Mouse (Mus musculus) frontal cortex, postnatal 36 days (tissue): ENCODE results near the gene Helz2.

Experiments
- DNase-seq, 2 experiments: peaks; one replicate each; pipeline ENCODE4 v3.0.0; 2022; ENCODE audit warnings: low spot score in 2 of 2

Helz2 gene

DNA sequence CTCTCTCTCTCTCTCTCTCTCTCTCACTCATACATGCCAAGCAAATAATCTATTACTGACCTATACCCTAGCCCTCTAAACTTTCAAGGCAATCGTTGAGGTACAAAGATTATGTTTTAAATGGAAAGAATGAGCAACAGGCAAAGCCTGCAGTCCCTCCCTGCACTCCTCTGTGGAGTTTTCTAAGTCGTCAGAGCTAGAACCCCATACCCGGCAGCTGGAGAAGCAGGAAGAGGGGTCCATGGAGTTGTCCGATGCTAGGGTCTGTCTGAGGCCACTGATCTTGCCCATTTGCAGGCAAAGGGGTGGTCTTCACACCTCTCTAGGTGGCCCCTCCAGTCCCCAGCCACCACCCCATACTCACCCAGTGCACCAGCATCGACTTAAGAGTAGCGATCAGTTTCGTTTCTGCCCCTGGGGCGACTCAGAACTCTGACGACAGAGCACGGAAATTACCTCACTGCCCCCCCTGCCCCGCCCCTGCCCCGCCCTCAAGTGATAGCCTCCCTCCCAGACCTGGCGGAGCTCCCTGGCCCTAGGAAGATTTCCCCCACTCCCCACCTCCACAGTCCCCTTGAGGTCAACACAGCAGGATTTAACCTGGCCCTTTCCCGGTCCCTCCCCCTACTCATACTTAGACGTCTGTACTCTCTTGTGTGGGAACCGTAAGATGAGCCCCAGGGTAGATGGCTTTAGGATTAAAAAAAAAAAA is at the start of gene Helz2:
Gene Helz2, minus strand, starts transcription at position 426 of the 712 bp plus-strand sequence.
- no peak for DNase-seq

DNA sequence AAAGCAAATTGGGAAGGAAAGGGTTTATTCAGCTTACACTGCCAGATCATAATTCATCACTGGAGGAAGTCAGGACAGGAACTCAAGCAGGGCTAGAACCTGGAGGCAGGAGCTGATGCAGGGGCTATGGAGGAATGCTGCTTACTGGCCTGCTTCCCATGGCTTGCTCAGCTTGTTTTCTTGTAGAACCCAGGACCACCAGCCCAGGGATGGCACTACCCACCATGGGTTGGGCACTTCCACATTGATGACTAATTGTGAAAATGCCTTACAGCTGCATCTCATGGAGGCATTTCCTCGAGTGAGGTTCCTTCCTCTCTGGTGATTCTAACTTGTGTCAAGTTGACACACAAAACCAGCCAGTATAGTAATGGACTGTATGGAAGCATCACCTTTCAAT is 49.1 kb upstream of the Helz2 start:
- DNase-seq: no peak

DNA sequence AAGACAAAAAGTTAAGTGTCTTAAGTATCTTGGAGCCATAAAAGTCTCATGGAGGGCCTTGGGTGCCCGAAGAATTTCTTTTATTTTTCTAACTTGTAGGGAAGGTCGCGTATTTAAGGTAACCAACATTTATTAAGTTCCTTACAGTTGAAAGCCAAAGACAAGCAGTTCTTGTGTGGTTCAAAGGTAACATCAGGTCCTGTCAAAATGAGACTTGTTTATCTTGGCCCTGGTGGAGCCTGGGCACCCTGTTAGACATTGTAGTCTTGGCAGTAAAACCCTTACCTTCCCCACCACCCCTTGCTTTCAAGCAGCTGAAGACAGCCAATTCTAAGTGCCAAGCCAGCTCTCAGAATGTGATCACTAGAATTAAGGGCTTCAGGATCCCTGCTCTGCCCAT is 46.9 kb upstream of the Helz2 start:
- DNase-seq: no peak

DNA sequence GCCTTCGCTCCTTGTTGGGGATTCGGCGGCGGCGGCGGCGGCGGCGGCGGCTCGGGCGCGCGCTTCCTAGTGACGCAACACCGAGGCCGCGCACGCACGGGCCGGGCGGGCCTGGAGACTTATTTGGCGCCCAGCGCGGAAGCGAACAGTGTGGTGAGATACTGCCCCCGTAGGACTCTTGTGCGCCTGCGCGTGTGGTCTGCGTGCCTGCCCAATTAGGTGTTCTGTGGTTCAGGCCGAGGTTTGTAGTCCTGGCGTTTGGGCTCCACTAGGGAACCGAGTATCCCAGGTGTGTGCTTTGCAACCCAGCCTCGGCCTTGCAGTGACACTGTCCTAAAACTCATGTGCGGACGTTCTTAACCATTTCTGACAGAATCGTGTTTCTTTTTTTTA is 46.1 kb upstream of the Helz2 start, which contains the start of gene Gmeb2:
Gene Gmeb2, minus strand, starts transcription at position 78 of the 393 bp plus-strand sequence.
- peak; percentile 92 to 96 for DNase-seq

DNA sequence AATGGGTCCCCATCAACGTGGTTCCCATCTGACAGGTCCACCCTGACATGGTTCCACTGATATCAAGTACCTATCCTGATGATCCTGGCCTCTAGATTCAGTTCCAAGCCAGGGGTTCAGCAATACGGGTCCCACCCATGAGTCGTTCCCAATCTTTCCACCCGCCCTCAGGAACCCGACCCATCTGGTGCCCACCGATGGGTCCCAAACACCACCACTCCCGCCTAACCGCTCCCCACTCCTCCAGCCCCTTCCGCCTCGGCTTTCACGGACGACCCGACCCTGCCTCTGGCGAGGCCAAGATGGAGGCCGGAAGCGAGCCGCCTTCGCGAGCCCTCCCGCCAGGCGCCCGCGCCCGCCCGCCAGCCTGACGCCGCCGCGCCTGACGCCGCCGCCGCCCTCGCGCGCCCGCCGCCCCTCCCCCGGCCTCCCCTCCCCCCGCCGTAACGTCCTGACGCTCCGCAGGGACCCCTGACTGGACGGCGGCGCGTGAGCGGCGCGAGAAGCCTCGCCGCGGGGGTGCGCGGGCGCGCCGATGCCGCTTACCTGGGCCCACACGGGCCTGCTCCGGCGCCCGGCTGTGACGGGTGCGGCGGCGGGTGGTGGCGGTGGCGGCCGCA is 45.6 kb upstream of the Helz2 start:
- peak; percentile 67 to 73 for DNase-seq

DNA sequence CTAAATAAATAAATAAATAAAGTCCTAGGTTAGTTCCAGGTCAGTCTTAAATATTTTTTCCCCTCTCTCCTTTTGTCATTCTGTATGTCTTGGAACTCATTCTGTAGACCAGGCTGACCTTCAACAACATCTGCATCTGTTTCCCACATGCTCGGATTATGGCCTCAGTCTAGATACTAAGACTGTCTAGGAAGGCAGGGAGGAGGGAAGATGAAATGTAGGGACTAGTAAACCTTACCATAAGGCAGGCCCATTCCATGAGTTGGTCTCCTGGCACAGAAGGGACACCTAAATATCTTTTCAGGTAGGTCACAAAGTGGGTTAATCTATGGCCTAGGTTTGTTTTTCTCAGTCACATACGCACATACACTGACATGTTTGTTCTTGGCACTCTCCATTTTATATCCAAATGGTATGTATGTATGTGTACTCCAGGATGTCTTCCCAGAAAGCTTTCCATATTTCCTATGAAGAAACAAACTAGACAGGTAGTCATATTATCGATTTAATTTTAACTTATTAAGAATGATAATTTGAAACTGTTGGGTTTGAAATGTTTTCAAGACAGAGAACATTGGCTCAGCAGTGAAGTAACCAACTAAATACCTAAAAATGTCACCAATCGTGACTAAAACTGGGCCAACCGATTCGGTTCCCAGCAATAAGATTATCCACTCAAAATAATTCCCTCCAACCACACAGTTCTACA is 45.0 kb upstream of the Helz2 start:
- no peak for DNase-seq

DNA sequence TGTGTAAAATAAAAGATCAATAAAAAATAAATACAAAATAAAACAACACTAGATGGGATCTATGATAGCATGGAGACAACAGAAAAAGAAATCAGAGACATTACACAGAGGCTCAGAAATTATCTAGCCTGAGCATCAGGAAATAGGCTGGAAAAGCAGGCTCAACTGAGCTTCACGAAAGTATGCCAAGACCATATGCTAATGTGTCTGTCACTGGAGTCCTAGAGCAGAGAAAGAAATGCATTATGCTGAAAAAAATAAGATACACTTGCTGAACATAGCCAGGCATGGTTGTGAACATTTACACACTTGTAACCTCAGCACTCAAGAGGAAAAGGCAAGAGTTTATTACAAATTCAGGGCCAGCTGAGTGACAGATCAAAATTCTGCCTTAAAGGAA is 38.1 kb upstream of the Helz2 start:
- no peak for DNase-seq

DNA sequence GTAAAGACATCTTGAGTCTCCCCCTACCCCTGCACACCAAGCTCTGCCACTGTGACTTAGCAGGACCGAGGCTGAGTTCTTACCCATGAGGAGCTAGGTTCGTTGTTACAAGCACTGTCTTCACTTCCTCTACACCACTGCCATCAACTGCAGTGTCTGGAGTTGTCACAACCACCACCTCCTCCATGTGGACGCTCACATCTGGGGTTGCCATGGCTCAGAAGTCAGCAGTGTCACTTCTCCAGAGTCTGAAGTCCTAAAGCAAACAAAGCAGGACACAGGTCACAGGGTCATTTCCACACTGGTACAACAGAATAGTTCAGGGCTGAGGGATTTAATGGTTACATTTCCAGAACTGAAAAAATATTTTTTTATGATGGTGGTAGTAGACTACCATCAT is 36.0 kb upstream of the Helz2 start:
- no peak for DNase-seq

DNA sequence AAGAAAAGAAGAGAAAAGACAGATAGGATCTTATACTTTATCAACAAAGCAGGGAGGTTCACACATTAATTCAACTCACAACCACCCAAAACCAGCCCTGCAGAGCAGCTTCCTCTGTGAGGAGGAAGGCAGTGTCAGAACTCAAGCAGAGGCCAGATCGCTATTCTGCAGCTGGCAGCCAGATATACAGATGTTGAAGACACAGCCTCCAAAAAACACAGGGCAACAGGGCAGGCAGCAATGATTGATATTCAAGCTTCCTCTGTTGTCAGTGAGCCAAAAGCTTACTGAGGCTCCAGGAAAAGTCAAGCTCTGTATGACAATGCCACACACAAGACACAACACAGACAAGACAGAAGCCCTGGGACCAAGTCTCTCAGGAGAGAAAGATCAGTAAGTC is 34.9 kb upstream of the Helz2 start:
- no peak for DNase-seq

DNA sequence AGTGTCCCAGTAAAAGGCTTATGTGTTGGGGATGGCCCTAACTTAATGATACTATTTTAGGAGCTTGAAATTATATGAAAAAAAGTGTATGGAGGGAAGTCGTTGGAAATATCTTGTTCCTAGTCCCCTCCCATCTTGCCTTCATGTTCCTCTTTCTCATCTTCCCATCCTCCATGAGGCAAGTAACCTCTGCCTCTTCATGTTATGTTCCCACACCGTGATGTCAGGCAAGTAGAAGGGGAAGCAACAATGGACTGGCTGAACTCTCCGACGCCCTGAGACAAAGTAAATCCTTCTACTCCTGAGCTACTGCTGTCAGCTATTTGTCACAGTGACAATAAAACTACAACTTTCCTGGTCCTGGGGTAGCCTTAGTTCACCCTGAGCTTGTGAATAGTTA is 32.8 kb upstream of the Helz2 start:
- no peak for DNase-seq

DNA sequence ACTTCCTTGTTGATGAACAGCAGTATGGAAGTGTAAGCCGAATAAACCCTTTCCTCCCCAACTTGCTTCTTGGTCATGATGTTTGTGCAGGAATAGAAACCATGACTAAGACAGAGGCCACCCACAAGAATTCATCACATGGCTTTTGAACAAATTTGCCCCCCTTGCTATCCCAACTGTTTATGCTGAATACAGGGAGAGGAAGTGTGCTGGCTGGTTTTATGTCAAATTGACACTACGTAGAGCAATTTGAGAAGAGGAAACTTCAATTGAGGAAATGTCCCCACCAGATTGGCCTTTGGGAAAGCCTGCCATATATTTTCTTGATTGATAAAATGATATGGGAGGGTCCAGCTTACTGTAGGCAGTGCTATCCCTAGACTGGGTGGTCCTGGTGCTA is 32.0 kb upstream of the Helz2 start:
- DNase-seq: no peak

DNA sequence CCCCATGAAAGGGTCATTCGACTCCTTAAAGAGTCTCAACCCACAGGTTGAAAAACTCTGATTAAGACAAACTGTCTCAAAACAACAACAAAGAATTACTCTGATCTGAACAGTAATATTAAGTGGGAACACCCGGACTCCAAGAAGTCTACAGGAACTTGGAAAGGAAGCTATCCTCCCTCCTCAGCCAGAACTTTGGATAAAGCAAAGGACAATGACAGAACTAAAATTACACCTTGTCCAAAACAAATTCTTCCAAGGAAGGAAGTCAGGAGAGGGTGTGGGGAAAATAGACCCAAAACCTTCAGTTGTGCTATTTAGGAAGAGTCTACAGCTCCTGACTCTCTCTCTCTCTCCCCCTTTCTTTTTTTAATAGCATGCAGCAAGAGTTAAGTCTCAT is 30.3 kb upstream of the Helz2 start:
- no peak for DNase-seq

DNA sequence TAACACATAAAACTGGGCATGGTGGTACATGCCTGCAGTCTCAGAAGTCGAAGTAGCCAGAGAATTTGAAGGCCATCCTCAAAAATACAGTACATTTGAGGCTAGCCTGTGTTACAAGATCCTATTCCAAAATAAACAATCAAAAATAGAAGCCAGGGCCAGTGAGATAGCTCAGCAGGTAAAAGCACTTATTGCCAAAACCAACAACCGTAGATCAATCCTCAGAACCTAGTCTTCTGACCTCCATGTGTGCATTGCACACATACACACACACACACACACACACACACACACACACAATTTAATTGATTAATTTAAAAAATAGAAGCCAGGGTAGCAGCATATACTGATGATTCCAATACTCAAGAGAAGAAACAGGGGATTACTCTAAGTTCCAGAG is 25.0 kb upstream of the Helz2 start:
- no peak for DNase-seq

DNA sequence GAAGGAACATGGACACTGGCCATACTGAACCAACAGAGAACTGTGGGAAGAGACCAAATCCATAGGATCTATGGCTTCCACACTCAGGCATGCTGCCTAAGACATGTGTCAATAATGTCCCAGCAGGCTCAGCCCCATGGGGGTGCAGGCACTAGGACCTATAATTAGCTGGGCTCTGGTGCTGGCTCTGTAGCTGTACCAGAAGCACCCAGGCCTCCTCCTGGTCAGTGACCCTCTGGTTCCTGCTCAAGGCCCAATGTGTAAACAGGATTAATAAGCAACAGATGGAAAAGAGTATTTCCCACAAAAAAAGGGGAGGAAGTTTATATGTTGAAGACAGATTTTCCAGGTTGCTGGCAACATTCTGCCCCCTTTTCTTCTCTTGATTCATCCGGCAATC is 11.4 kb upstream of the Helz2 start:
- no peak for DNase-seq

DNA sequence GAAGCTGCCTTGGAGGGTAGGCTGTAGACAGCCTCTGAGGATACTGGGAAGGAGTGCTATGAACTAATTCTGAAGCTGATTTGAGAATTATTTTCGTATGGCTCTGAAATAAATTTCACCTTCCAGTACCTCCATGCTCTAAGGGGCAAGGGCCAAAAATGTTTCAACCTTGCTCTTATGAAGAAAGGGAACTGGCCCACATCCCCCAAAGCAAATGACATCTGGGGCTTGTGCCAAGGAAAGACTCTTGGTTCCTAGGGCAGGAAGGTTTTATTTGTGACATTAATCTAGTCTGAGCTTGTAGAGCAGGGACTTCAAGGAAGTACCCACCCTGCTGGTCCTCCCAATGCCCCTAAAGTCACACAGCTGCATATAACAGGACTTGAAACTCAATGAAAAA is 10.0 kb upstream of the Helz2 start:
- no peak for DNase-seq

DNA sequence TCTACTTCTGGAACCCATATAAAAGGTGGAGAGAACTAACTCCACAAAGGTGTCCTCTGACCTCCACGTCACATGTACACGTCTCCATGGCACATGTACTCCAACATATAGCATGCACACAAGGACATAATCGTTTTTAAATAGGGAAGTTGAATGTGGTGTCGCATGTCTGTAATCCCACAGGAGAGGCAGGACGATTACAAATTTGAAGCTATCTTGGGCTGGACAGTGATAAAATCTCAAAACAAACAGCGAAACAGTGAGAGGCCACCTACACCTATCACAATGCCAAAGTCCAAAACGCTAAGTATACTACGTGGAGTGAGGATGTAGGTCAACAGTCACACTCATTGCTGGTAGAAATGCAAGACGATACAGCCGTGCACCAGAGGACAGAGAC is 7.4 kb upstream of the Helz2 start:
- no peak for DNase-seq

DNA sequence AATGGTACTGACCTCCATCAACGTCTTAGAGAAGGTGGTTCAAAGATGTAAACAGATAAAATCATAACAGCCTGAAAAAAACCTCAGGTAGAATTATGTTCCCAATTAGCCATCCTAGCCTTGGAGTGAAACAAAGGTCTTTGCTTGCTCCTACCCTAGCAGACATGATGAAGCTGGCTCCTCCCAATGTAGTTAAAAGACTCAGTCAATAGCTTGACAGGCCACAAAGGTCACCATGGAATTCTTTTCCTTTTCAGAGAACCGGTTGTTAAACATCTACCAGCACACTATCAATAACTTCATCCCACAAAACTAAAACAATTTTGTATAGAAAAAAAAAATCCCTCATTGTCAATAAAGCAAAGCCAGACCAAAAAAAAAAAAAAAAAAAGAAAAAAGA is 3.2 kb upstream of the Helz2 start:
- DNase-seq: no peak

DNA sequence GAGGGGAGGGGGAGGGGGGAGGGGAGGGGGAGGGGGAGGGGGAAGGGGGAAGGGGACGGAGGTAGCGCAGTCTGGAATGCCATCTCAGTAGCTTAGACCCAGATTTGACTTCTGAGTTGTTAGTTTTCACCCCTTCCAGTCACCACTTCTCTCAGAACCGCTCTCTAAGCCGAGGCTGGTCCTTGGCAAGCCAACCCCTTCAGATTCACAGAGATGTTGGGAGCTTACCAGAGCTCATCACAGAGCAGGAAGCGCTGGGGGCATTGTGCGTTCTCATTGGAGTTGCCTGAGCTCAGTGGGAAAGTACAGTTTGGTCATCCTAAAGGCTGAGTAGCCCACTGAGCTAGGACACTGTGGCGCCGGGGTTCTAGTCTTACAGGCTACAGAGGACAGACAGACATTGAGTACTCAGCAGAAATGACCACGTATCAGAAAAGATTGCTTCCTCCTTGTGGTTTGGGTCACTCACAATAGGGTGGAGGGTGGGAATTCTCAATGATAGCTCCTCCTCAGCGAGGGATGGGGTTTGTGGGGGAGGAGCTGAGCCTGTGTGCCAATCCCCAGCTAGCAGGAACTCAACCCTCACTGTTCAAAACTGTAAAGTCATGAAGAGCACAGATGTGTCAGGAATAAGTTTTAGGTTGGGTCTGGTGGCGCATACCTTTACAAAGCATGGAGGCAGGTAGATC is 2.0 kb upstream of the Helz2 start:
- no peak for DNase-seq

DNA sequence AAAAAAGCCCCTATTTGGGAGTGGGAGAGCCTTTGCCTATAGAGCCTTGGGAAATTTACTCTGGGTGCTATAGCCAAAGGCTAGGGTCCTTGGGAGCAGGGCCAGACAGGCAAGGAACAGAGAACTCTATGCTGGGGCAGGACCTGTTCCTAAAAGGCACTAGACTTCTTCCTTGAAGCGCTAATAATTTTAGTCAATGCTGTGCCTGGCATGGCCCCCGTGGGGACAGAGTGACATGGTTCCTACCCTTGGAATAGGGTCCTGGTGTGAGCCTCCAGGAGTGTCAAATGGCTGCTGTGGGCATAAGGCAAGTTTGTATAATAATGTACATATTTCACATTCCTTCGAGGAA is 463 bp upstream of the Helz2 start:
- no peak for DNase-seq

DNA sequence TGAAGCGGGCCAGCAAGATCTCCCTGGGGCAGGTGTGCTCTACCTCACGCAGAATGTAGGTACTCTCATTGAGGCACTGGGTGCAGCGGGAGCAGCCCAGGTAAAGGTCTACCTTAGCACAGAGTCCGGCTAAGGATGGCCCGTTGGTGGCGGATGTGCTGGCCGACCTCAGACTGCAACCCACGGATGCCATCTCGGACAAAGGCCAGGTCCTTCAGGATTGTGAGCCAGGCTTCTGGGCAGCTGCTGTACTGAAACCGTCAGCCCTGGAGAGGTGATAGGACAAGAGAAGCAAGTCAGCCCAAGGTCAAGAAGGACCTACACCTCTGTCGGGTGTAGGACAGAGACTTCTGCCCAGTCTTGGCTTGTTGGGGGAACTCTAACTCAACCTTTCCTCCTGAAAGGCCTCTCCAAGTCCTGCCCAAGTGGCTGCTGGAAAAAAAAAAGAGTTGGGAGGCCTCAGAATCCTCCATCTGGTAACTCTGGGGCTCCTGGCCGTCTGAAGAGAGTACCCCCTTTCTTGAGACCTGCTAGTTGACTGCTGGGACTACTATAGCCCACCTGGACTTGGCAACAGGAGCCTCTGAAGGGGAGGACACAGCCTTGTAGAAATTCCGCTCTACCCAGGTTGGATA is 904 bp downstream of the Helz2 start:
- no peak for DNase-seq

DNA sequence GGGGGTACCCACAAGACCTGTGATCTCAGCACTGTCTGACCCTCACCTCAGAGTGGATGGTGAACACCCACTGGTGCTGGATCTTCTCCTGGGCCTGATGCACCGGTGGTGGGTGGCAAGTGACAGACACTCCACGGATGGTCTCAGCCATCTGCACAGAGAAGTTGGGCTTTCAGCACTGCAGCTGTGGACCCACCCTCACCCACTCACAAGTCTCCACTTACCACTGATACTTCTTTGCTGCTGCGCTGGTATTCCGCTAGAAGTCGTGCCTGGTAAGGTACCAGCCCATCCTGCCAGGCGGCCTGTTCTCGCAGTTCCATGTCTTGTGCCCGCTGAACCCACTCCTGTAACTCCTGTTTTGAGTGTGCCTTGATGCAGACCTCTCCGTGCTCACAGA is 2.6 kb downstream of the Helz2 start:
- DNase-seq: peak in 1 of 2 experiments; percentile 5

DNA sequence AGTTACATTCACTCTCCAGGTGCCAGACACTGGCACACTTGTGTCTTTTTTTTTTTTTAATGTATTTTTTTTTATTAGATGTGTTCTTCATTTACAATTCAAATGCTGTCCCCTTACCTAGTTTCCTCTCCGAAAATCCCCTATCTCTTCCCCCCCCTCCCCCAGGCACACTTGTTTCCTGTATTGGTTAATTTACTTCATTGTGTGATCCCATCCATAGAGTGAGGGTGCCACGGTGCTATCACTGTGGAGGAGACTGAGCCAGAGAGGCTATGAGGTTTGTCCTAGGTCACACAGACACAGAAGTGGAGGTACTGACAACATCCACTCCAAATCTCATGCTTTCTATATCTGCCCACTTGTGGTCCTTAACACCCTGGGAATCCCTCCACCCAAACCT is 3.0 kb downstream of the Helz2 start:
- DNase-seq: no peak
